Mouse (Mus musculus): Measurements from ENCODE around the gene Gm29797. TPM values are rescaled to one million over a fixed set of nuclear protein-coding genes. Genes with fewer than 3 reads are reported as not detected.

The Gm29797 gene
- total RNA-seq, 2 experiments from 2014 or later: not detected

DNA sequence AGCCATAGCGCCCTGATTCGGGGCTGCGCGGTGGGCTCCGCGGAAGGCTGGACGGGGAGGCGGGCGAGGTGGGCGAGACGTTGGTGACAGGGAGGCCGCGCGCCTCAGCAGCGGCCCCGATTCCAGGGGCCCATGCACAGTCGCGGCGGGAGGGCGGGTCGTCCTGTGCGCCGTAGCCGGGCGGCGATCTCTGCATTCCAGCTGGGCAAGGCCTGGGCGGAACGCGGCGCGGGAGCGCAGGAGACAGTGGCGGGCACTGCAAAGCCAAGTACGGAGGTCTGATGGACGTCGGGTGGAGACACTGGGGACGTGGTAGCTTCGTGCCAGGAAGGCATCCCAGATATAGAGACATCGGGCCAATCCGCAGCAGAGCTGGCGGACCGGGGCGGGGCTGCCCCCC lies 14.5 kb downstream of the Gm29797 start, which contains the start of gene Sox18:
TSS of gene Sox18 (minus strand) at position 315 of the 400 bp plus-strand sequence.
- intact Hi-C loops (cut with DNase I): no loop called here
- DNase-seq: peak; percentile 38 to 51

DNA sequence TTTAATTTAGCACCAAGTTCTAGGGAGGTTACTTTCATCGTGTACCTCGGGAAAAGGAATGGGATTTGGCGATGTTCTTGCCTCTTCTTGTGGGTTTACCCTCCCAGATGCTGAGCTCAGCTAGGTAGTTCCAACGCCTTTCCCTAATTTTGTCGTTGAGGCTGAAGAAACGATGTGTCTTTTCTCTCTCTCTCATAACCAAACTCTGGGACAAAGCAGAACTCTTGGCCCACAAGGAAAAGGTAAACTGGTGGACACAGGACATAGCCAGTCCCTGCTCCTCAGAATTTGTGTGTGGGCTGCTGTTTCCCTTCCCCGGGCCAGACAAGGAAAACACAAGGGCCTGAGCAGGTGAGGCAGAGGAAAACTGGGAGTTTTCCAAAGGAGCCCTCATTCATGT lies 15.2 kb downstream of the Gm29797 start:
- intact Hi-C loops (cut with DNase I): no loop called here
- no peak for DNase-seq

DNA sequence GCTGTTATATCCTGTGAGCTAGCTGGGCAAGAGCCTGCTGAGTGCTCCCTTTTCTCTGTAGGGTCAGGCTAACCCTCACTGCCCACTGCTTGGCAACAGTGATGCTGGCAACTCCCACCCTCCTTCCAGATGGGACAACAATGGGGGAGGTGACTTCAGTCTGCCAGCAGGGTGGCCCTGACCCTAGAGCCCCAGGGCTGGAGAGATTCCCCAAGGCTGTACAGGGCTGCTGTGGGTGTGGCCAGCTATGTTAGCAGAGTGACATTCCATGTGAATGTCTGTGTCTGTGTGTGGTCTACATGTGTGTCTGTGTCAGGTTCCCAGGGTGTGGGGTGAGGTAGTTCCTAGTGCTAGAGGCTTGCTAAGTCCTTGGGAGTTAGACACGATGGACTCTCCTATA lies 16.7 kb downstream of the Gm29797 start:
- no peak for DNase-seq
- intact Hi-C loops (cut with DNase I): no loop called here

DNA sequence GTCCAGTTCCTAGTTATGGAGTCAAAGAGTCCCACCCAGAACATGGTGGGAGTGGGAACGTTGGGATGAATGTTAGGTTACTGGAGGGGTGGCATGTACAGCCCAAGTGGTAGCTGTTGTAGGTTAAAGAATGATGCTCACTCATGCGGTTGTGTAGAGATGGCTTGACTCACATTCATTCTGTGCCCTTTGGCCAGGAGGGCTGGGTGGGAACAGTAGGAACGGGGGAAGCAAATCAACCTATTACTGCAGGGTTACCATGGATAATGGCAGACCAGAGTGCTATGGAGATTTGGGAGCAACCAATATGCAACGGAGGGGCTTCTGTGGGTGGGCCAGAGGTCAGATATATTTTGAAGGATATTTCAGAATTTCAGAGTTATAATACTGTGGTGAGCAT lies 18.1 kb downstream of the Gm29797 start:
- intact Hi-C loops (cut with DNase I): no loop called here
- DNase-seq: no peak

DNA sequence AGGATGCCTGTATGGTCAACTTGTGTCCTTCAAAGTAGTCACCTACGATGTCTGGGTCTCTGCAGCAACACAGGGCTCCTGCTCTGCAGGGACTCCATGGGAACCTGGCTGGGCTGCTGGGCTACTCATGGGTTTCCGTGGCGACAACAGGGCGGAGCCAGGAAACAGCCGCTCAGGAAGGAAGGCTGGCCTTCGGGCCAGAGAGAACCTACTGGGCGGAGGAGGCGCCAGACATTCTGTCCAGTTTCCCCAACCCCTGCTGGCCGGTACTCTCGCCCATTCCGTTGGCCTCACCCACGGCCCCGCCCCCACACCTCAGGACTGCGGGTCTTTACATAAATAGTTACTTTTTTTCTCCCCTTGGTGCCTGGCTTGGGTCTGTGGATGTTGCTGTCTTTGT lies 18.6 kb downstream of the Gm29797 start:
- DNase-seq: peak; percentile 53 to 57
- intact Hi-C loops (cut with DNase I): no loop called here

DNA sequence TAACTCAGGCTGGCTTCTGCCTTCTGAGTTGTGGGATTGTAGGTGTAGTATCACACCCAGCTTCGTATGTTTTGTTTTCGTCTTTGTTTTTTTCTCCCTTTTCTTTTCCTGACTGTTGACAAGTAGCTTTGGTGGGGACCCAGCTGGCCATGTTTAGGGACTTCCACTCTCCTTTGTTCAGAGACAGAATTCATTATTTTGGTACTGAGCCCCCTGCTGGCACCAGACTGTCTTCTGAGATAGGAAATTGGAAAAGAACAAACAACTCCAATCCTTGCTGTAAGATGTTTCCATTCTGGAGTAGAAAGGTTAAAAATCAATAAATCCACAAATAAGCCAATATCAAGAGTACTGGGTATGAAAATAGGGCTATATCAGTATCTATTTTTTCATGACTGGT lies 19.6 kb downstream of the Gm29797 start:
- intact Hi-C loops (cut with DNase I): no loop called here
- no peak for DNase-seq

DNA sequence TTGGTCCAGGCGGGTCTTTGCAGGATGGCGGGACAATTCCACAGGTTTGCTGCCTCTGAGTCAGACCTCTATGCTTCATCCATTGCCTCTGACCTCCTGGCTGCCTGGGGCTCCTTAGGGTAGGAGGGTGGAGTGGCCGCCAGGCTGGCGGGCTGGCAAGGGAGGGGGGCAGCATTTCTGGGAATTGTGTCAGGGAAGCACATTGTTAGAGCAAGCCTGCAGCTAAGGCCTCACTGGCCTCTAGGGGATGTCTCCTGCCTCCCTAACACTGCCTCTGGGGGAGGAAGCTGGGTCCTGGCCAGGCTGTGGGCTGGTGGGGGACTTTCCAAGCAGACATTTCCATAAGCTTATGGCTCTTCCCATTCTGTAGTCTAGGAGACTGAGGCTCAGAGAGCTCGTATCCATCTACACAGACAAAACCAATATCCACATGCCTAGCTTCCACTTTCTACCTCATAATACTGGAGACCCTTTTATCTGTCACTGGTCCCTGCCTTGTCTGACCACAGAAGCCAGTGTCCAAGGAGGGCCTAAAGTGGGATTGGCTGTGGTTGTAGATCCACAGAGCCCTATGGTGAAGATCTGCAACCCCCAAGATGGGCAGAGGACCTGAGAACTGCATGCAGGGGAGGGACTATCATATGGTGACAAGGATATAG lies 20.4 kb downstream of the Gm29797 start:
- intact Hi-C loops (cut with DNase I): no loop called here
- DNase-seq: peak; percentile 27 to 40

DNA sequence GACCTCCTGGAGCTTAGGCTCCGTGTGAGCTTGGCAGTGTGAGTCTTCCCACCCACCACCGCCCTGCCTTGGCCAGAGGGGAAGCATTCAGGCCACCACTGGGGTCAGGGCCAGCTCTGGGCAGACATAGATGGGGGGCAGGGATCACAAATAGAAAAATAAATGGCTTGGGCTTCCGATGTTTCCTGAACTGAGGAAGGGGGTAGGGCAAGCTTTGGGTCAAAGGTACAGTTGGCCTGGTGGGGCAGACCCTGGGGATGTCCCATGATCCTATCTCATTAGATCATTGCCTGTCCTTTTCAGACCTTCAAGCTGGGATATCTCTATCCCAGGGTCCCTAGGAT lies 20.9 kb downstream of the Gm29797 start:
- intact Hi-C loops (cut with DNase I): no loop called here
- DNase-seq: no peak

DNA sequence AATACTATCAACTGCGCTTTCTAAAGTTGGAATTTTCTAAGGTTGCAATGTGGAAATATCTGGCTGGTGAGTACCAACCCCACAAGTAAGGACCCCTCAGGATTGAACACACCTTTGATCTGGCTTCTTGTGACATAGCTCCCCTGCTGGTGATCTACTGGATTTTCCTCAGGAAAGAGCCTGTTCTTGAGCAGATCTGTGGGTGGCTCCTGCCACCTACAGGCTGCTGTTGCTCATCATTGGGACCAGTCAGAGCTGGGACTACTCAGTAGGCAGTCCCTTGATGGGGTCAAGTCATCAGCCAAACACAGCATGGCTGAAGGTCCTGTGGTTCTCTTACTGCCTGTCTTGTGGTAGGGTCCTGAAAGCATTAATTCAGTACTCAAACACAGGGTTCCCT lies 21.9 kb downstream of the Gm29797 start:
- peak; percentile 59 to 62 for DNase-seq
- intact Hi-C loops (cut with DNase I): no loop called here

DNA sequence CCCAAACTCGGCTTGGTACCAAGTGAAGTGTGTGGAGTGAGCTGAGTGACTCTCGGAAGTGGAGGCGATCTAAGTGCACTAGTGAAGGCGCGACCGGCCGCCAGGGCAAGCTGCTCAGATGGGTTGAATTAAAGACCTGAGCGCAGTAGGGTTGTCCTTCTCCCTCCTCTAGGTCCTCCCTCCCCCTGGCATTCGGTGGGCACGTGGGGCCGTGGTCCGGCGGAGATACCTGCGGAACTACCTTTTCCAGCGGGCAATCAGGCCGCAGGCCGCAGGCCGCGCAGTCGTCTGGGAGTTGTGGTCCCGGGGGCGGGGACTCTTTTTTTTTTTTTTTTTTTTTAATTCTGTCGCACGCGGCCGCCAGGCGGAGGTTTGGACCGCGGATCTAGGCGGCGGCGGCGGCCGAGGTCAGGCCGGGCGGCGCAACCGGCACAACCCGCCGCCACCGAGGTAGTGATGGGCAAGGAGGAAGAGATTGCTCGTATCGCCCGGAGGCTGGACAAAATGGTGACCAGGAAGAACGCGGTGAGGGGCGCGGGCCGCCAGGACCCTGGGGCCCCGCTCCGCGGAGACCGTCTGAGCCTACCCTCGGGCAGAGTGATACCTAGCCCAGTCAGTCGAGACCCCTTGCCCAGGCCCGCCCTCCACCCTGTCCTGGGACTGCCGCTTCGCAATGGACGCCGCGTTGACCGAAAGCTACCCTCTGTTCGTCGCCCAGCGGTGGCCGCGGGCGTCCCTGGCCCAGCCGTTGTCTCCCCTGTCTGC lies 23.3 kb downstream of the Gm29797 start, which contains the start of gene Tcea2:
TSS of gene Tcea2 (plus strand) at position 360 of the 765 bp plus-strand sequence.
- peak; percentile 55 to 70 for DNase-seq
- intact Hi-C loops (cut with DNase I): no loop called here

DNA sequence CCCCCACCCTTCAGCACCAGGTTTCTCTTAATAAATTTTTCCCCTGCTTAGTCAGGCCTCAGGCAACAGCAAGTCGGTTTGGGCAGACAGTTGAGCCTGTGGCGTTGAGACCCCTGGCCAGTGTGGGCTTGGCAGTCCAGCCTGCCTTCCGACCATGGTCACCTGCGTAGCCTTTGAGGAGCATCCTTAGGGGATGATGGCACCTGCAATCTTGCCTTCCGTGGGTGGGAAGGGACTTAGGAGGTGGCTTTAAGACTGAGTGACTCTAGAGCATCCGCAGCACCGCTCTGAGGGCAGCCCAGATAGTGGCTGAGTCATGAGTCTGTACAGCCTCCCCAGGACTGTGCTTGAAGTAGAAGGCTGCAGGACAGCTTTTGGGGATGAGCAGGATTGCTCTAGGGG lies 23.9 kb downstream of the Gm29797 start:
- DNase-seq: no peak
- intact Hi-C loops (cut with DNase I): no loop called here

DNA sequence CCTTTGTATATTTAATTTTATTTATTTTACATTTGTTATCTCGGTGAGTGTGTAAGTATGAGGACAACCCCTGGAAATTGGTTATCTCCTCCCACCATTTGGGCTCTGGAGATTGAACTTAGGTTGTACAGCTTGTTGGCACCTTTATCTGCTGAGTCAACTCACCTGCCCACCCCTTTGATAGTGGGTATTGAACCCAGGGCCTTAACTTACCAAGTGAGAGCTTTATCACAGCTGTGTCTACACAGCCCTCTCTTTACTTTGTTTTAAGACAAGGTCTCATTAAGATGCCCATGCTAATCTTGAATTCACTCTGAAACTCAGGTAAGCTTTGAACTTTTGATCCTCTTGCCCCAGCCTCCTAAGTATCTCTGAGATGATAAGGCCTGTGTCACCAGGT lies 25.1 kb downstream of the Gm29797 start:
- intact Hi-C loops (cut with DNase I): no loop called here
- no peak for DNase-seq

DNA sequence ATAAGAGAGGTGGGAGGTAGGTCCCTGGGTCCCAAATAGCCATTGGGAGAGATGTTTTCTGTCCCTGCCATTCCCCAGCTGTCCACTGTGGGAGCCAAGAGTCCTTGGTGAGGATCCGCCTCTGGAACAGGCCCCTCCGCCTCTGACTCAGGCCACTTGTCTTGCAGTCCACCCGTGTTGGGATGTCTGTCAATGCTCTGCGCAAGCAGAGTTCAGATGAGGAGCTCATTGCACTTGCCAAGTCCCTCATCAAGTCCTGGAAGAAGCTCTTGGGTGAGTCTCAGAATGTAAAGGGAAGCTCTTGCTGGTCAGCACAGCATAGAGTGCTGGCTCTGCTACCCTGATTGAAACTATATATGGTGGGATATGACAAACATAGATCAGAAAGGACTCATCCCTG lies 26.5 kb downstream of the Gm29797 start:
- intact Hi-C loops (cut with DNase I): no loop called here
- no peak for DNase-seq

DNA sequence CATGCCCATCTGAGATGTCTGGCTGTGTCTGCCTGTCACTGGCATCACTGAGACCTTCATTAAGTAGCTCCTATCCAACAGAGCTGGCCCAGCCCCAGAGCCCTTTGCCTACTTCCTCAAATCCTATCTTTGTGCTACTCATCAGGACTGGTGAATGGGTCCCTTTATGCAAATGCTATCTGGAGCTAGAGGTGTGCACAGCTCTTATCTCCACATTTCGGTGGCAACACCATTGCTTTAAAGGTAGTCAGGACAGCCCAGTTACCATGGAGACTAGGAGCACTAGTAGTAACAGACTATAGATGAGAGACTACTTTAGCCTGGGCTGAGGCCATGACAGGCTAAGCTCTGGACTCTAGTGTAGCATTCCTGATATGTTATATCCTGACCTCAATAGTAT lies 27.9 kb downstream of the Gm29797 start:
- intact Hi-C loops (cut with DNase I): no loop called here
- no peak for DNase-seq

DNA sequence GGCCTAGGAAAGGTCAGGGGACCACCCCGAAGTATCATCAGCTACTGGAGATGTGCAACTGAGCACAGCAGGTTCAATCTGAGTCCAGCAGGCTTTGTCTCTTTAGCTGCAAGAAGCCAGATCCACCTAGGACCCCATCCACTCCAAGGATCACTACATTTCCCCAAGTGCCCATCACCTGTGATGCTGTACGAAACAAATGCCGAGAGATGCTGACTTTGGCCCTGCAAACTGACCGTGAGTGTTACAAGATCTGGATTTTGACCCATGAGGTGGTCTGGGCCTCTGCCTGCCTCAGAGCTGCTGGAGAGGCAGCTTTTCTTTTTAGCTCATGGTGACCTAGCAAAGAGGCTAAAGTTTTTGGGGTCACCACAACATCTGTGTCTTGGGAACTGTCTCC lies 28.9 kb downstream of the Gm29797 start:
- DNase-seq: no peak
- intact Hi-C loops (cut with DNase I): no loop called here

DNA sequence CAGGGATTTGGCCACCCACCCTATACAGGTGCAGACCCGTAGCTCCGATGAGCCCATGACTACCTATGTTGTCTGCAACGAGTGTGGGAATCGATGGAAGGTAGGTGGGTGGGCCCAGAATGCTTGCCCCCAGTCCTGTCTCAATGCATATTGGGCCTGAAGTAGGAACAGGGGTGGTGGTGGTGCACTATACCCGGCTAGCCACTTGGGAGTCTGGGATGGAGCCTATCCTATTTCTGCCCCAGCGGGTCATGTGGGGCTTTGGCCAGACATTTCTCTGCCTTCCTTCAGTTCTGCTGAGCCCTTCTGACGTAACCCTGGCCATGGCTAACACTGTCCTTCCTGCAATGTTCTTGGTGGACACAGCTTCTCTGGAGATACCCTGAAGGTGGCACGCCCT lies 30.8 kb downstream of the Gm29797 start:
- no peak for DNase-seq
- intact Hi-C loops (cut with DNase I): no loop called here

DNA sequence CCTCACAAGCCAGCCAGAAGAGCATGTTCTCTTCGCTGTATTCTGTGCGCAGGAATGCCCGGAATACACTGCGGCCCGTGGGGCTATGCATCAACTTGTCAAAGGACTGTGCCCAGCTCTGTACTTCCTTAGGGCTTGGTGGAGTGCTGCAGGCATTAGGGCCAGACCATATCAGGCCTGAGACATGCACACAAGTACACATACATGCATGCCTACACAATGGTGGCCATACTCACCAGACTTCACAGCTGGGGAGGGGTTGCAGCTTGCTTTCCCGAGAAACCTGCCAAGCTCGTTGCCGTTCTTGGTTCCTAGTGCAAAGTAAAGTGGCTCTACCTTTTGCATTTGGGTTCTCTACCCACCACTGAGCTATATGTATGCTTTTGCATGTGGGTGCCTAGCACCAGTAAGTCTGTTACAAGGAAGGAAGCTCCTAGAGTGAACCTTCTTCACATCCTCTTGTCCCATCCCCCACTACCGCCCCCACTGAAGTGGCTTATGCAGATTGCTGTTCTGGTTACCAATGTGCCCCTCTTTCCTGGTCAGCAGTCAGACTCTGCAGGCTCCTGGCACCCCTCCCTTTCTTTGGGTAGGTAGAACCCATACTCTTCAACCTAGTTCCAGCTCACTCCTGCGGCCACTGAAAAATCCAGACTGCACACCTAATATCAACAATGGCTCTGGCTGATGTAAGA lies 32.8 kb downstream of the Gm29797 start:
- intact Hi-C loops (cut with DNase I): loop anchor here (10.0 kb wide), 1 partner anchor 175 kb away; the partner anchor contains the start of gene Polr3k
- no peak for DNase-seq

DNA sequence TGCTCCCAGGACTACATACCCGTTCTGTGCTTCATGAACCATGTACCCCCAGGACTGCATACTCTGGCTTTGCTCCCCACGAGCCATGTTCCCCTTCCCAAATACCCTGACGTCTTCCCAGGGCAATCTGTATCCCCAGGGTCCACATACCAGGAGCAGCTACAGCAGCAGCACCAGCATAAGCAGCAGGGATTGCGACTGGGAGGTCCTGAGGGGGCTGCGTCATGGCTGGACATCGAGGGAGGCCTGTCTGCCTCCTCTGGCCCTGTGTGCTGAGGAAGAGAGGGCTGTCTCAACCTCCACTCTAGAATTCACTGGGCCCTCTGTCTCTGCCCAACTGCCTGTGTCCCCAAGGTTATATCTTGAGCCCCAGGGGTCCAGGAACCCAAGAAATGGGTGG lies 34.2 kb downstream of the Gm29797 start:
- no peak for DNase-seq
- intact Hi-C loops (cut with DNase I): loop anchor here (10.0 kb wide), 1 partner anchor 174 kb away; the partner anchor contains the start of gene Polr3k

DNA sequence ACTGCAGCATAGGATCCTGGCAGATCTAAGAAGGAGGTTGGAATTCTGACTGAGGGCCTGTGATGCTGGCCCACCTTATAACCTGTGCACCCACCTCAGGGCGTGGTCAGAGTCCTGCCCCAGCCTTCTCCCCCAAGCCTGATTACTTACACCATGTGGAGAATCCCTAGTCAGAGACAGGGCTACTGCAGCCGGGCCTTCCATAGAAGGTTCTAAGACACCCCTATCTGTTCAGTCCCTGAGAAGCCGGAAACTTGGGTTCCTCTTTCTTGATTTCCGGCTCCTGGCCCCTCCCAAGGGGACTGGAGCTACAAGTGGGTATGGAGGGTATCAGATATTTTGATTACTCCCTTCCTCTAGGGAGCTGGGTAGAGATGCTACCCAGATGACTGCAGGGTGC lies 34.7 kb downstream of the Gm29797 start:
- no peak for DNase-seq
- intact Hi-C loops (cut with DNase I): loop anchor here (10.0 kb wide), 1 partner anchor 173 kb away; the partner anchor contains the start of gene Polr3k

DNA sequence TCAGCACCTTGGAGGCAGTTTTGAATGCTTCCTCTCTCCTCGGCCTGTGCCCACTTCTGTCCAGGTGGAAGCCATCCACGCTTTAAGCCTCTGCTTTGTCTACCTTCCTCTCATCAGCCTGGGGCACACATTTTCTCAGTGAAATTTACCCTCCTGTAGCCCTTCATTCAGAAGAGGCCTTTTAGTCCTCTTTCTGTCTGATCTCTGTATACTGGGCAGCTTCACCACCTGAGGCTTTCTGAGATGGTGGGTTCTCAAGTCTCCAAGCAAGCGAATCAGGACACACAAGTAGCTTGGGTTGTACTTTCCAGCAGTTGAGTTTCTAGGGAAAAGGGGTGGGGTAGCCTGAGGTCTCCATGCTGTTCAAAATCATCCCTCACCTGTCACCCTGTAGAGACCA lies 35.5 kb downstream of the Gm29797 start:
- intact Hi-C loops (cut with DNase I): loop anchor here (10.0 kb wide), 1 partner anchor 172 kb away; the partner anchor contains the start of gene Polr3k
- no peak for DNase-seq

Measured in gastrocnemius, postnatal 36 days (tissue).